Mouse (Mus musculus) kidney, postnatal 4 days (tissue): Measurements from ENCODE around the gene Paqr7.
A peak's percentile ranks its signal among the peaks of the same experiment; 100 is the strongest.

ENCODE experiments used
- DNase-seq, 2 experiments: peaks; one replicate each; pipeline ENCODE4 v3.0.0; 2021; ENCODE audit warnings: mixed read lengths in 2 of 2

The Paqr7 gene

GRCm38 (mm10) chr4:134496595-134497210 is at the start of gene Paqr7:
Paqr7 (plus strand) TSS chr4:134496697.
- peak; percentile 75 to 84 for DNase-seq

- no peak for DNase-seq
Measured at GRCm38 (mm10) chr4:134447966-134448365, 48.5 kb upstream of the Paqr7 start.

- peak; percentile 31 to 34 for DNase-seq
Measured at GRCm38 (mm10) chr4:134449595-134450391, 46.7 kb upstream of the Paqr7 start.

GRCm38 (mm10) chr4:134450392-134451195 is 45.9 kb upstream of the Paqr7 start:
- DNase-seq, result peak in 1 of 2 experiments; percentile 57

GRCm38 (mm10) chr4:134451484-134451883 is 45.0 kb upstream of the Paqr7 start:
- DNase-seq, result no peak

- peak in 1 of 2 experiments; percentile 29 for DNase-seq
Measured at GRCm38 (mm10) chr4:134453619-134454400, 42.7 kb upstream of the Paqr7 start.

- peak in 1 of 2 experiments; percentile 59 for DNase-seq
Measured at GRCm38 (mm10) chr4:134455310-134455709, 41.2 kb upstream of the Paqr7 start.

GRCm38 (mm10) chr4:134457130-134457825 is 39.2 kb upstream of the Paqr7 start:
- DNase-seq, result no peak

- DNase-seq, result no peak
Measured at GRCm38 (mm10) chr4:134458856-134459255, 37.6 kb upstream of the Paqr7 start.

GRCm38 (mm10) chr4:134460277-134460676 is 36.2 kb upstream of the Paqr7 start:
- DNase-seq, result no peak

- no peak for DNase-seq
Measured at GRCm38 (mm10) chr4:134461252-134461651, 35.2 kb upstream of the Paqr7 start.

GRCm38 (mm10) chr4:134465789-134466188 is 30.7 kb upstream of the Paqr7 start:
- no peak for DNase-seq

GRCm38 (mm10) chr4:134466381-134467262 is 29.9 kb upstream of the Paqr7 start:
- DNase-seq, result no peak

GRCm38 (mm10) chr4:134467435-134468214 is 28.9 kb upstream of the Paqr7 start:
- DNase-seq, result peak; percentile 43 to 50

- peak; percentile 94 to 97 for DNase-seq
Measured at GRCm38 (mm10) chr4:134468215-134468575, 28.3 kb upstream of the Paqr7 start, which contains the start of gene Stmn1. Stmn1 (plus strand) TSS chr4:134468320.

- DNase-seq, result peak; percentile 98
Measured at GRCm38 (mm10) chr4:134468578-134469266, 27.8 kb upstream of the Paqr7 start.

GRCm38 (mm10) chr4:134469341-134469796 is 27.1 kb upstream of the Paqr7 start:
- DNase-seq, result no peak

- no peak for DNase-seq
Measured at GRCm38 (mm10) chr4:134469985-134470384, 26.5 kb upstream of the Paqr7 start.

GRCm38 (mm10) chr4:134471469-134471868 is 25.0 kb upstream of the Paqr7 start:
- DNase-seq, result no peak
